Mouse (Mus musculus) left cerebral cortex, adult 18-20 months (tissue): ENCODE measurements around the gene Nhlrc3. TPM values are rescaled to one million over a fixed set of nuclear protein-coding genes. Genes with fewer than 3 reads are reported as not detected.

Source experiments
- total RNA-seq, 2 experiments: library from RNA; stranded (reverse); gene quantifications; 2 replicates each; pipeline ENCODE4 v1.2.3; 2021

Nhlrc3 gene
- total RNA-seq, 2 experiments from 2014 or later = 8.8 to 9.9 TPM

Other genes starting within 250 kb of the Nhlrc3 start
- 10 to 100 TPM; 19.3 to 19.4 TPM for gene Proser1, start 334 bp upstream of the Nhlrc3 start, total RNA-seq
- gene Stoml3, start 25.3 kb upstream of the Nhlrc3 start, total RNA-seq = not detected
- 1 to 10 TPM; 2.1 TPM for gene Frem2, start 194.0 kb upstream of the Nhlrc3 start, total RNA-seq